Mouse (Mus musculus) ovary, postnatal 14 days (tissue): ENCODE measurements around the gene Gm14406.
"Not testable (repeated sequence)": the region's sequence is repeated elsewhere in the genome, so short reads cannot be mapped to it uniquely, and the experiment has no call there.

Experiments used
- DNase-seq: peaks from one replicate; pipeline ENCODE4 v3.0.0; 2022; ENCODE audit warnings: low spot score

Gene Gm14406

GRCm38 (mm10) chr2:177577998-177578397 is at the start of gene Gm14406:
Gm14406 (minus strand) TSS chr2:177578210.
- not testable (repeated sequence) for DNase-seq

GRCm38 (mm10) chr2:177575141-177575540 is 2.9 kb downstream of the Gm14406 start:
- not testable (repeated sequence) for DNase-seq

GRCm38 (mm10) chr2:177559365-177559764 is 18.6 kb downstream of the Gm14406 start:
- DNase-seq = not testable (repeated sequence)

- DNase-seq = not testable (repeated sequence)
Observed at GRCm38 (mm10) chr2:177555261-177555660, 22.7 kb downstream of the Gm14406 start.

- not testable (repeated sequence) for DNase-seq
Observed at GRCm38 (mm10) chr2:177537717-177538116, 40.3 kb downstream of the Gm14406 start.

- not testable (repeated sequence) for DNase-seq
Observed at GRCm38 (mm10) chr2:177537141-177537540, 40.9 kb downstream of the Gm14406 start.

GRCm38 (mm10) chr2:177535876-177536275 is 42.1 kb downstream of the Gm14406 start:
- DNase-seq = no peak

- DNase-seq = not testable (repeated sequence)
Observed at GRCm38 (mm10) chr2:177524171-177524570, 53.8 kb downstream of the Gm14406 start.

- DNase-seq = not testable (repeated sequence)
Observed at GRCm38 (mm10) chr2:177523674-177524073, 54.3 kb downstream of the Gm14406 start.

GRCm38 (mm10) chr2:177523061-177523460 is 54.9 kb downstream of the Gm14406 start:
- DNase-seq = no peak

GRCm38 (mm10) chr2:177520035-177520434 is 58.0 kb downstream of the Gm14406 start:
- no peak for DNase-seq
